Mouse (Mus musculus): ENCODE data around the gene Cwf19l1. TPM values are rescaled to one million over a fixed set of nuclear protein-coding genes. Genes with fewer than 3 reads are reported as not detected.

The Cwf19l1 gene
- total RNA-seq, 2 experiments from 2014 or later, result 11.2 to 12.7 TPM

GRCm38 (mm10) chr19:44063773-44064172 lies 71.9 kb downstream of the Cwf19l1 start:
- no peak for DNase-seq (ENCODE audit: low spot score in 2 of 2)

- no peak for DNase-seq (ENCODE audit: low spot score in 2 of 2)
Observed at GRCm38 (mm10) chr19:44060226-44060625, 75.5 kb downstream of the Cwf19l1 start.

Other genes starting within 250 kb of the Cwf19l1 start
- 10 to 100 TPM; 18.8 to 20.4 TPM for gene Dnmbp, start 195.7 kb downstream of the Cwf19l1 start, total RNA-seq (2021)
- under 1 TPM in 1 of 2 experiments, not detected in 1; 0.39 TPM for gene Cpn1, start 149.3 kb downstream of the Cwf19l1 start, total RNA-seq (2021)
- gene Cyp2c23, start 106.7 kb downstream of the Cwf19l1 start, total RNA-seq (2021), result under 1 TPM in 1 of 2 experiments, not detected in 1; 0.41 TPM
- 10 to 100 TPM; 12.5 to 16.2 TPM for gene Erlin1, start 66.1 kb downstream of the Cwf19l1 start, total RNA-seq (2021)
- 10 to 100 TPM; 21.8 to 30.1 TPM for gene Chuk, start 28.4 kb downstream of the Cwf19l1 start, total RNA-seq (2021)
- gene Bloc1s2, start 10.6 kb upstream of the Cwf19l1 start, total RNA-seq (2021), result 10 to 100 TPM; 23.0 to 23.1 TPM
- gene Pkd2l1, start 56.6 kb upstream of the Cwf19l1 start, total RNA-seq (2021), result not detected
- gene Scd3, start 67.4 kb upstream of the Cwf19l1 start, total RNA-seq (2021), result not detected
- 10 to 100 TPM; 81.6 to 87.3 TPM for gene Scd2, start 157.8 kb upstream of the Cwf19l1 start, total RNA-seq (2021)
- under 1 TPM; 0.62 to 0.71 TPM for gene Scd4, start 197.2 kb upstream of the Cwf19l1 start, total RNA-seq (2021)